22 mouse cellular contexts compared by ENCODE assay signal in the genomic region with DNA sequence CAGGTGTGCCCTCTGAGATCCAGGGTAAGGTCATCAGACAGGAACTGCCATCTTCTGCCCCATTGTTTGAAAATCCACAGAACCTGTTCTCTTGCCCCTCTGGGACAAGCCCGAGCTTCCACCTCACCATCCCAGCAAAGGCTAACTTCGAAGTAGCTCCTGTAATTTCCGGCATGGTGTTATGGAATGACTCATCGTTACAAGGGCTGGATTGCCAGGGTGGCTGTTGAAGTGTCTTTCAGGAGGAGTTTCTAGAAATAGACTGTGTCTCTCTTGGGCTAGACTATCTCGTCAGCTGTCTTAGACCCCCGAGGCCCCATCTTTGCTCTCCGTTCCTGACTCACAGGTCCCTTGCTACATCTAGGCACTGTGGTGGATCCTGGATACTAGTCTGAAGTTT. TPM values are rescaled to one million over a fixed set of nuclear protein-coding genes. Genes with fewer than 3 reads are reported as not detected.
DNase-seq lines count a peak whose midpoint lies in the region; ATAC-seq and TF ChIP-seq lines count a peak whose summit lies in the region.
"Had no signal": no experiment of that assay in that cellular context is flagged by ENCODE, and none has a peak within 500 bp of the region (broad histone marks: within the 10 kb centered on the region; RNA-seq: fewer than 3 reads in every experiment).

No protein-coding gene starts in this region.

- TF ChIP-seq CTCF in cerebellum, adult 2 months (IDR thresholded peaks at IDR 0.05; ENCODE audit: borderline replicate concordance, insufficient read depth, low read depth, low read length) = no peak

- peak; percentile 70; the same call in 1 of the 2 replicates for ATAC-seq in frontal cortex, adult (ENCODE audit: low TSS enrichment)
- ATAC-seq in heart, embryonic 12.5 days (ENCODE audit: insufficient number of reproducible peaks, low FRiP score) = no peak
- ATAC-seq: activated CD4-positive, CD25-positive, alpha-beta regulatory T cell, adult 4 months; CD4-positive, CD25-positive, alpha-beta regulatory T cell, adult 4 months; Patski had no signal

- no peak overlapping the region for H3K9ac ChIP-seq in heart, embryonic 12.5 days

- no peaks in the 10 kb centered on the region for H3K27me3 ChIP-seq in cerebellum, adult 2 months (ENCODE audit: control insufficient read depth, insufficient read depth, low read length)
- peaks cover 63% of the 10 kb centered on the region for H3K27me3 ChIP-seq in heart, embryonic 12.5 days (replicated peaks)

- no peak overlapping the region for H3K4me2 ChIP-seq in heart, embryonic 12.5 days

- H3K27ac ChIP-seq in cerebellum, adult 2 months (ENCODE audit: insufficient read depth, low read length) = no peak overlapping the region
- H3K27ac ChIP-seq in heart, embryonic 12.5 days (ENCODE audit: poor library complexity, severe bottlenecking) = no peak overlapping the region

- TF ChIP-seq POLR2A in cerebellum, adult 2 months (IDR thresholded peaks at IDR 0.05; ENCODE audit: borderline replicate concordance, insufficient read depth, low read length) = no peak

- 40% methylated on average over 7 of the region's 7 CpGs for WGBS in cerebellum, adult 2 months
- WGBS in heart, embryonic 12.5 days = 40% methylated on average over 7 of the region's 7 CpGs

- H3K4me3 ChIP-seq in cerebellum, adult 2 months (replicated peaks; ENCODE audit: insufficient read depth, low read depth, low read length) = no peak overlapping the region
- H3K4me3 ChIP-seq in heart, embryonic 12.5 days = no peak overlapping the region

- H3K9me3 ChIP-seq in heart, embryonic 12.5 days (replicated peaks) = no peaks in the 10 kb centered on the region

- H3K36me3 ChIP-seq in heart, embryonic 12.5 days = no peaks in the 10 kb centered on the region
- H3K36me3 ChIP-seq: G1E had no signal

- peaks cover 58% of the 10 kb centered on the region for H3K4me1 ChIP-seq in cerebellum, adult 2 months (ENCODE audit: control insufficient read depth, insufficient read depth, low read length)
- H3K4me1 ChIP-seq in heart, embryonic 12.5 days (replicated peaks) = no peaks in the 10 kb centered on the region

- peak; percentile 27 to 31 for DNase-seq in cerebellum, postnatal 25 days
- no peak for DNase-seq in cerebellum, adult 2 months
- DNase-seq in frontal cortex, postnatal 25 days (ENCODE audit: low spot score in 2 of 2) = no peak
- peak; percentile 50 for DNase-seq in heart, adult 11 months
- peak; percentile 70 for DNase-seq in brain, adult 2 months (ENCODE audit: low read depth, low spot score)
- no peak for DNase-seq in left cerebral cortex, adult 11 months (ENCODE audit: low spot score)
- DNase-seq: adrenal gland, adult 2 months; adrenal gland, adult 8-10 months; adrenal gland, postnatal 10 days; adrenal gland, postnatal 14 days; adrenal gland, postnatal 25 days; adrenal gland, postnatal 36 days; B cell, adult 2 months; cerebellum, adult 11 months; cerebellum, adult 18-20 months had no signal

RNA-seq across cellular contexts. Expression of gene Tunar, which starts 10.8 kb away (rescaled TPM):
- 29.6 and 32.4 TPM in 2 replicates for polyA plus RNA-seq in cerebellum, adult 2 months (2012; rRNA removed)
- 0.10 and 0.15 TPM in 2 replicates for polyA plus RNA-seq in heart, embryonic 12.5 days (2016; fragmentation: Nextera tagmentation; extraction: Ambion mirVana)
- polyA plus RNA-seq: activated CD4-positive, CD25-positive, alpha-beta regulatory T cell, adult 4 months; C2C12; CD4-positive, CD25-positive, alpha-beta regulatory T cell, adult 4 months; G1E; Patski had no signal

Comparison
In these comparisons a context has a peak if more than half of its experiments do, and no peak if none do; other contexts are left out.
1. DNase-seq: peak in cerebellum, postnatal 25 days (2 of 2), heart, adult 11 months (single experiment) and brain, adult 2 months (single experiment); none in cerebellum, adult 2 months (0 of 2), frontal cortex, postnatal 25 days (0 of 2) and left cerebral cortex, adult 11 months (single experiment).
2. RNA of gene Tunar, which starts 10.8 kb away (polyA plus RNA-seq): 29.6 to 32.4 TPM in cerebellum, adult 2 months; 0.10 to 0.15 TPM in heart, embryonic 12.5 days; every median in the first group is over 10 times any median in the second.